Mouse (Mus musculus): Measurements from ENCODE around the gene Rybp.

The Rybp gene

GRCm38 (mm10) chr6:100190803-100191559 is 96.3 kb downstream of the Rybp start:
- peak; percentile 6 for DNase-seq (ENCODE audit: low read depth, low spot score)

GRCm38 (mm10) chr6:100190310-100190709 is 97.0 kb downstream of the Rybp start:
- no peak for DNase-seq (ENCODE audit: low read depth, low spot score)

- no peak for DNase-seq (ENCODE audit: low read depth, low spot score)
Observed at GRCm38 (mm10) chr6:100188883-100189743, 98.2 kb downstream of the Rybp start.

GRCm38 (mm10) chr6:100187821-100188220 is 99.5 kb downstream of the Rybp start:
- DNase-seq (ENCODE audit: low read depth, low spot score), result no peak

- DNase-seq (ENCODE audit: low read depth, low spot score), result no peak
Observed at GRCm38 (mm10) chr6:100186789-100187188, 100.5 kb downstream of the Rybp start.

- DNase-seq (ENCODE audit: low read depth, low spot score), result no peak
Observed at GRCm38 (mm10) chr6:100185524-100185923, 101.8 kb downstream of the Rybp start.

GRCm38 (mm10) chr6:100183344-100183743 is 103.9 kb downstream of the Rybp start:
- DNase-seq (ENCODE audit: low read depth, low spot score), result no peak

- DNase-seq (ENCODE audit: low read depth, low spot score), result no peak
Observed at GRCm38 (mm10) chr6:100180883-100181262, 106.4 kb downstream of the Rybp start.

GRCm38 (mm10) chr6:100180213-100180882 is 106.9 kb downstream of the Rybp start:
- DNase-seq (ENCODE audit: low read depth, low spot score), result no peak

- no peak for DNase-seq (ENCODE audit: low read depth, low spot score)
Observed at GRCm38 (mm10) chr6:100178830-100179229, 108.5 kb downstream of the Rybp start.

Measured in A20 (cell line).